Mouse (Mus musculus): ENCODE measurements around the gene Mrpl16. TPM values are rescaled to one million over a fixed set of nuclear protein-coding genes. Genes with fewer than 3 reads are reported as not detected.
A peak's percentile ranks its signal among the peaks of the same experiment; 100 is the strongest.

The Mrpl16 gene
- polyA plus RNA-seq (2012; rRNA removed), result 41.0 and 41.6 TPM in 2 replicates

- Histone ChIP-seq H3K4me1 (ENCODE audit: control insufficient read depth, insufficient read depth, low read length) (no peaks in the 10 kb centered on the region), H3K4me3 (replicated peaks; ENCODE audit: insufficient read depth, low read depth, low read length) (peak within 1 kb of the TSS; percentile 88), H3K27me3 (ENCODE audit: control insufficient read depth, insufficient read depth, low read length) (no peaks in the 10 kb centered on the region), H3K27ac (ENCODE audit: insufficient read depth, low read length) (0 out of 2 replicates have a peak within 1 kb of the TSS, but pooled peaks have one; percentile 16)
- DNase-seq, result peak; percentile 90 to 92
- TF ChIP-seq POLR2A (IDR thresholded peaks at IDR 0.05; ENCODE audit: borderline replicate concordance, insufficient read depth, low read length) (peak; percentile 80; the same call in 1 of the 2 replicates), CTCF (IDR thresholded peaks at IDR 0.05; ENCODE audit: borderline replicate concordance, insufficient read depth, low read depth, low read length) (no peak)
- WGBS, result under 1% methylated on average over 30 of the region's 30 CpGs
Observed at GRCm38 (mm10) chr19:11770205-11770892, at the start of gene Mrpl16. TSS of gene Mrpl16 (plus strand) at chr19:11770391.

GRCm38 (mm10) chr19:11723870-11724269 lies 46.3 kb upstream of the Mrpl16 start:
- no peaks in the 10 kb centered on the region for H3K4me1 ChIP-seq (ENCODE audit: control insufficient read depth, insufficient read depth, low read length)
- no peak overlapping the region for H3K27ac ChIP-seq (ENCODE audit: insufficient read depth, low read length)
- TF ChIP-seq CTCF (IDR thresholded peaks at IDR 0.05; ENCODE audit: borderline replicate concordance, insufficient read depth, low read depth, low read length), result no peak
- no peak for TF ChIP-seq POLR2A (IDR thresholded peaks at IDR 0.05; ENCODE audit: borderline replicate concordance, insufficient read depth, low read length)
- no peak overlapping the region for H3K4me3 ChIP-seq (replicated peaks; ENCODE audit: insufficient read depth, low read depth, low read length)
- no peak for DNase-seq
- 87% methylated on average over 2 of the region's 2 CpGs for WGBS
- H3K27me3 ChIP-seq (ENCODE audit: control insufficient read depth, insufficient read depth, low read length), result no peaks in the 10 kb centered on the region

- 76% methylated on average over 6 of the region's 6 CpGs for WGBS
- DNase-seq, result no peak
- Histone ChIP-seq H3K27me3 (ENCODE audit: control insufficient read depth, insufficient read depth, low read length) (no peaks in the 10 kb centered on the region), H3K4me1 (ENCODE audit: control insufficient read depth, insufficient read depth, low read length) (no peaks in the 10 kb centered on the region), H3K27ac (ENCODE audit: insufficient read depth, low read length) (no peak overlapping the region), H3K4me3 (replicated peaks; ENCODE audit: insufficient read depth, low read depth, low read length) (no peak overlapping the region)
- TF ChIP-seq CTCF (IDR thresholded peaks at IDR 0.05; ENCODE audit: borderline replicate concordance, insufficient read depth, low read depth, low read length) (no peak), POLR2A (IDR thresholded peaks at IDR 0.05; ENCODE audit: borderline replicate concordance, insufficient read depth, low read length) (no peak)
Observed at GRCm38 (mm10) chr19:11724275-11724674, 45.9 kb upstream of the Mrpl16 start.

GRCm38 (mm10) chr19:11725915-11726314 lies 44.3 kb upstream of the Mrpl16 start:
- 86% methylated on average over 2 of the region's 2 CpGs for WGBS
- H3K27ac ChIP-seq (ENCODE audit: insufficient read depth, low read length), result no peak overlapping the region
- H3K4me1 ChIP-seq (ENCODE audit: control insufficient read depth, insufficient read depth, low read length), result no peaks in the 10 kb centered on the region
- DNase-seq, result no peak
- H3K27me3 ChIP-seq (ENCODE audit: control insufficient read depth, insufficient read depth, low read length), result no peaks in the 10 kb centered on the region
- H3K4me3 ChIP-seq (replicated peaks; ENCODE audit: insufficient read depth, low read depth, low read length), result no peak overlapping the region
- TF ChIP-seq POLR2A (IDR thresholded peaks at IDR 0.05; ENCODE audit: borderline replicate concordance, insufficient read depth, low read length), result no peak
- no peak for TF ChIP-seq CTCF (IDR thresholded peaks at IDR 0.05; ENCODE audit: borderline replicate concordance, insufficient read depth, low read depth, low read length)

DNA sequence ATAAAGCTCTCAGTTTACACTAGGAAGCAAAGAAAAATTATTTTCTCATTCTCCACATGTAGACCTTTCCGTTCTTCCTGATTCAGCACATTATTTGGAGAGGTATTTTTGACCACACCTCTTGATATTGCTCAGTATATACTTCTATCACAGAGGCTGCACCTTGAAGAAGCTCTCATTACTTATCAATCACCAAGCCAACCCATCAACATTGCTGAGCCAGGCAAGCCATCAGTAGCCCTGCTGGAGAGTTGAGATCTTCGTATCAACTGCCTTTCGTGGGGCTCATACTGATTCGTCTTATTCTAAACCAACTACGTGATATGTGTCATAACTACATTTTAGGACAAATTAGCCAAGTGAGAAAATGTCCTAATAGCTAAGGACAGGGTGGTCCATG lies 42.9 kb upstream of the Mrpl16 start:
- no peak for DNase-seq
- TF ChIP-seq POLR2A (IDR thresholded peaks at IDR 0.05; ENCODE audit: borderline replicate concordance, insufficient read depth, low read length), result no peak
- TF ChIP-seq CTCF (IDR thresholded peaks at IDR 0.05; ENCODE audit: borderline replicate concordance, insufficient read depth, low read depth, low read length), result no peak
- Histone ChIP-seq H3K4me1 (ENCODE audit: control insufficient read depth, insufficient read depth, low read length) (no peaks in the 10 kb centered on the region), H3K27ac (ENCODE audit: insufficient read depth, low read length) (no peak overlapping the region), H3K27me3 (ENCODE audit: control insufficient read depth, insufficient read depth, low read length) (no peaks in the 10 kb centered on the region), H3K4me3 (replicated peaks; ENCODE audit: insufficient read depth, low read depth, low read length) (no peak overlapping the region)
- whole genome bisulfite sequencing, result 87% methylated on average over 5 of the region's 5 CpGs

- TF ChIP-seq POLR2A (IDR thresholded peaks at IDR 0.05; ENCODE audit: borderline replicate concordance, insufficient read depth, low read length) (no peak), CTCF (IDR thresholded peaks at IDR 0.05; ENCODE audit: borderline replicate concordance, insufficient read depth, low read depth, low read length) (no peak)
- 77% methylated on average over 1 of the region's 1 CpGs for WGBS
- Histone ChIP-seq H3K4me3 (replicated peaks; ENCODE audit: insufficient read depth, low read depth, low read length) (no peak overlapping the region), H3K27me3 (ENCODE audit: control insufficient read depth, insufficient read depth, low read length) (no peaks in the 10 kb centered on the region), H3K4me1 (ENCODE audit: control insufficient read depth, insufficient read depth, low read length) (no peaks in the 10 kb centered on the region), H3K27ac (ENCODE audit: insufficient read depth, low read length) (no peak overlapping the region)
- no peak for DNase-seq
Observed at GRCm38 (mm10) chr19:11730278-11730677, 39.9 kb upstream of the Mrpl16 start.

DNA sequence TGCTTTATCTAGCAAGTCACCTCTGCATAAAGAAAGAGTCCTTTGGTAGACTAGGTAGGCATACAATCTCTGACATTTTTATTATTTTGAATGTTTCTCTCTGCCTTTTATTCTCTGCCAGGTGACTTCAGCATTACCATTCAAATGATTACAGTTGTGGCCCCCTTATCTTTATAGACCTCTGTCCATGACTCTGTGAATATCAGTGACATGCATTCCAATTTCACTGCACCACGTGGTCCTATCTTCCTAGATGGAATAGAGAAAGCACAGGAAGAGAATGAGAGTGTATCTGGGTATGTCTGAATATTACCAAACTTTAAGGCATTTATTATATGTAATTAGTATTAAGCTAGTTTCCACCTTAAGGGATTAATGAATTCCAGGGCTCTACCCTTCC lies 33.7 kb upstream of the Mrpl16 start:
- TF ChIP-seq POLR2A (IDR thresholded peaks at IDR 0.05; ENCODE audit: borderline replicate concordance, insufficient read depth, low read length), result no peak
- no peak for TF ChIP-seq CTCF (IDR thresholded peaks at IDR 0.05; ENCODE audit: borderline replicate concordance, insufficient read depth, low read depth, low read length)
- DNase-seq, result no peak
- Histone ChIP-seq H3K4me3 (replicated peaks; ENCODE audit: insufficient read depth, low read depth, low read length) (no peak overlapping the region), H3K27me3 (ENCODE audit: control insufficient read depth, insufficient read depth, low read length) (no peaks in the 10 kb centered on the region), H3K4me1 (ENCODE audit: control insufficient read depth, insufficient read depth, low read length) (no peaks in the 10 kb centered on the region), H3K27ac (ENCODE audit: insufficient read depth, low read length) (no peak overlapping the region)
- WGBS, result 35% methylated on average over 1 of the region's 1 CpGs

DNA sequence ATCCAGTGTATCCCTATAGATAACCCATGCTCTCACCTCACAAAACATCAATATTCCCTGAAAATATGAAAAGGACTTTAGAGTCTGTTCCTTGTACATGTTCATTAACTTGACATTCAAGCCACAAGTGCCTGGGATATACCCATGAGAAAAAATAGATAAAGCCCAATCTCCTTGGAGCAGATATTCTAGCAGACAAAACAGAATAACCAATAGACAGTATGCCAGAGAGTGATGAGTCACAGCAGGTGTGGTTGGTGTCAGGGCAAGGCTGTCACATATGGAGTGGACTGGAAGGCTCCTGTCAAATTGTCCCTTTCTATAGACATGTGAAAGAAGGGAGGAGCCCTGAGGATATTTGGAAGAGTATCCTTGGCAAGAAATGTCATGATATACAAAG lies 24.5 kb upstream of the Mrpl16 start:
- Histone ChIP-seq H3K4me3 (replicated peaks; ENCODE audit: insufficient read depth, low read depth, low read length) (no peak overlapping the region), H3K27ac (ENCODE audit: insufficient read depth, low read length) (no peak overlapping the region), H3K27me3 (ENCODE audit: control insufficient read depth, insufficient read depth, low read length) (no peaks in the 10 kb centered on the region), H3K4me1 (ENCODE audit: control insufficient read depth, insufficient read depth, low read length) (no peaks in the 10 kb centered on the region)
- no peak for DNase-seq
- TF ChIP-seq POLR2A (IDR thresholded peaks at IDR 0.05; ENCODE audit: borderline replicate concordance, insufficient read depth, low read length) (no peak), CTCF (IDR thresholded peaks at IDR 0.05; ENCODE audit: borderline replicate concordance, insufficient read depth, low read depth, low read length) (no peak)

Data from cerebellum, adult 2 months (tissue).